Mouse (Mus musculus) bone marrow macrophage, adult 2 months (primary cell): ENCODE results near the gene Nipa2. TPM values are rescaled to one million over a fixed set of nuclear protein-coding genes. Genes with fewer than 3 reads are reported as not detected.

Source experiments
- H3K27ac ChIP-seq: 2 replicates; pipeline ENCODE4 v1.5.1; 2012; ENCODE audit warnings: low read depth, low read length; ENCODE audit not compliant: insufficient read depth
- H3K4me1 ChIP-seq: 2 replicates; pipeline ENCODE4 v1.6.1; 2012; ENCODE audit warnings: low read length; ENCODE audit not compliant: control insufficient read depth, insufficient read depth
- H3K4me3 ChIP-seq: 2 replicates; pipeline ENCODE4 v1.5.1; 2012; ENCODE audit warnings: mild to moderate bottlenecking, low read length, moderate library complexity; ENCODE audit not compliant: insufficient read depth
- CTCF ChIP-seq: IDR thresholded peaks from 2 replicates; pipeline ENCODE4 v1.5.1; 2012; ENCODE audit warnings: low read depth, mild to moderate bottlenecking, low read length, moderate library complexity
- POLR2A ChIP-seq: IDR thresholded peaks from 2 replicates; pipeline ENCODE4 v1.6.1; 2012; ENCODE audit warnings: mild to moderate bottlenecking, low read depth, low read length, borderline replicate concordance
- polyA plus RNA-seq: library from polyadenylated mRNA; stranded (reverse); fragments of >200 nt; gene quantifications from 2 replicates; pipeline ENCODE4 v1.2.4, GENCODE M21; 2012; ENCODE audit not compliant: missing spikeins, insufficient read depth, insufficient read length

The Nipa2 gene
- polyA plus RNA-seq, 1 experiment = 66.4 TPM

GRCm38 (mm10) chr7:55905449-55905848 lies 56.8 kb downstream of the Nipa2 start:
- H3K27ac ChIP-seq = no peak overlapping the region
- peaks cover 10% of the 10 kb centered on the region for H3K4me1 ChIP-seq
- no peak overlapping the region for H3K4me3 ChIP-seq
- no peak for TF ChIP-seq CTCF

GRCm38 (mm10) chr7:55903766-55904165 lies 58.5 kb downstream of the Nipa2 start:
- Histone ChIP-seq H3K27ac (no peak overlapping the region), H3K4me1 (peaks cover 4% of the 10 kb centered on the region), H3K4me3 (no peak overlapping the region)
- TF ChIP-seq POLR2A = no peak
- TF ChIP-seq CTCF = no peak

- Histone ChIP-seq H3K4me1 (peaks cover 4% of the 10 kb centered on the region), H3K4me3 (no peak overlapping the region), H3K27ac (no peak overlapping the region)
- TF ChIP-seq POLR2A (no peak), CTCF (no peak)
Measured at GRCm38 (mm10) chr7:55891797-55892196, 70.5 kb downstream of the Nipa2 start.

GRCm38 (mm10) chr7:55890731-55891130 lies 71.5 kb downstream of the Nipa2 start:
- TF ChIP-seq CTCF (no peak), POLR2A (no peak)
- no peak overlapping the region for H3K27ac ChIP-seq
- peaks cover 4% of the 10 kb centered on the region for H3K4me1 ChIP-seq
- H3K4me3 ChIP-seq = no peak overlapping the region

- Histone ChIP-seq H3K4me3 (no peak overlapping the region), H3K27ac (no peak overlapping the region), H3K4me1 (peaks cover 4% of the 10 kb centered on the region)
- no peak for TF ChIP-seq CTCF
- no peak for TF ChIP-seq POLR2A
Measured at GRCm38 (mm10) chr7:55889996-55890395, 72.3 kb downstream of the Nipa2 start.

- Histone ChIP-seq H3K27ac (no peak overlapping the region), H3K4me1 (peaks cover 4% of the 10 kb centered on the region), H3K4me3 (no peak overlapping the region)
- TF ChIP-seq POLR2A = no peak
- TF ChIP-seq CTCF = no peak
Measured at GRCm38 (mm10) chr7:55888603-55889002, 73.7 kb downstream of the Nipa2 start.

Other genes starting within 250 kb of the Nipa2 start
- gene Siglech, start 194.3 kb downstream of the Nipa2 start, polyA plus RNA-seq = 0.56 TPM in 1 of 2 replicates, not detected in the other
- 21.4 and 25.7 TPM in 2 replicates for gene Tubgcp5, start 168.3 kb downstream of the Nipa2 start, polyA plus RNA-seq
- 132 and 147 TPM in 2 replicates for gene Cyfip1, start 120.7 kb downstream of the Nipa2 start, polyA plus RNA-seq
- 4.6 and 5.8 TPM in 2 replicates for gene Nipa1, start 57.5 kb upstream of the Nipa2 start, polyA plus RNA-seq
- gene Herc2, start 87.7 kb upstream of the Nipa2 start, polyA plus RNA-seq = 49.7 and 53.6 TPM in 2 replicates